Mouse (Mus musculus) cerebellum, adult 2 months (tissue): ENCODE results near the gene Asphd2.

Experiments
- CTCF ChIP-seq: fragments of 200-500 bp; IDR thresholded peaks from 2 replicates; pipeline ENCODE4 v1.5.1; 2011; ENCODE audit warnings: low read depth, mild to moderate bottlenecking, control low read depth, low read length, moderate library complexity, borderline replicate concordance; ENCODE audit not compliant: insufficient read depth
- POLR2A ChIP-seq: fragments of 200-500 bp; IDR thresholded peaks from 2 replicates; pipeline ENCODE4 v1.6.1; 2011; ENCODE audit warnings: low read length, control low read depth, borderline replicate concordance; ENCODE audit not compliant: insufficient read depth

- TF ChIP-seq POLR2A: no peak
- no peak for TF ChIP-seq CTCF
Measured at GRCm38 (mm10) chr5:112367929-112368328, 26.7 kb downstream of the Asphd2 start.
